Comparison of ENCODE assay signal across 26 mouse cellular contexts in the genomic region with DNA sequence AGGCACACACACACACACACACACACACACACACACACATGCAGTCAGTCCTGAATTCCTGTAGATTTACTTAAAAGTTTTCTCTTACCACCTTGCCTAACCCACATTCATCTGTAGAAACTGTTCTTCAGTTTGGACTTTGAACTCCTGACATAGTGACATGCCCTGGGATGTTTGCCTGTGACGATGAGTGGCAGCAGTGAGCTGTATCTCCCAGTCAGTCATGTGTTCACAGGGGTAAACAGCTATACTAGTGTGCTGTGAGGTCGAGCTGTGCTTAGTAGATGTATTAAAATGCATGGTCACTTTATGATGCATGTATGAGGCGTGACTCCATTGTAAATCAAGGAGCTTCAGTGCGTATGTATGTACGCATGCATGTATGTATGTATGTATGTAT.
DNase-seq lines count a peak whose midpoint lies in the region; ATAC-seq and TF ChIP-seq lines count a peak whose summit lies in the region.
"Had no signal": no experiment of that assay in that cellular context is flagged by ENCODE, and none has a peak within 500 bp of the region (broad histone marks: within the 10 kb centered on the region; RNA-seq: fewer than 3 reads in every experiment).

No protein-coding gene starts in this region.

- no peak overlapping the region for H3K27ac ChIP-seq in kidney, embryonic 14.5 days (ENCODE audit: low read depth, low read length)
- H3K27ac ChIP-seq in liver, postnatal 0 days (ENCODE audit: low read depth): no peak overlapping the region
- H3K27ac ChIP-seq in liver, embryonic 11.5 days (ENCODE audit: low read depth, low read length): no peak overlapping the region
- H3K27ac ChIP-seq in stomach, postnatal 0 days (replicated peaks): no peak overlapping the region
- H3K27ac ChIP-seq: forebrain, embryonic 10.5 days; forebrain, embryonic 13.5 days; heart, adult 2 months; heart, embryonic 10.5 days; heart, embryonic 13.5 days; hindbrain, embryonic 12.5 days had no signal

- 86% methylated on average over 5 of the region's 5 CpGs for WGBS in kidney, embryonic 14.5 days
- WGBS in liver, postnatal 0 days (ENCODE audit: insufficient replicate concordance): 80% methylated on average over 5 of the region's 5 CpGs
- WGBS in liver, embryonic 11.5 days: 88% methylated on average over 5 of the region's 5 CpGs
- 83% methylated on average over 5 of the region's 5 CpGs for WGBS in stomach, postnatal 0 days

- no peak overlapping the region for H3K9ac ChIP-seq in kidney, embryonic 14.5 days (ENCODE audit: low read depth, low read length)
- no peak overlapping the region for H3K9ac ChIP-seq in liver, postnatal 0 days (replicated peaks)
- no peak overlapping the region for H3K9ac ChIP-seq in liver, embryonic 11.5 days (ENCODE audit: low read depth, low read length)
- no peak overlapping the region for H3K9ac ChIP-seq in stomach, postnatal 0 days (ENCODE audit: low read length)
- H3K9ac ChIP-seq: forebrain, embryonic 13.5 days; heart, embryonic 13.5 days; hindbrain, embryonic 12.5 days had no signal

- DNase-seq in kidney, adult 9 months: peak; percentile 5
- no peak for DNase-seq in liver, postnatal 0 days
- no peak for DNase-seq in liver, embryonic 11.5 days (ENCODE audit: low spot score)
- no peak for DNase-seq in stomach, postnatal 0 days (ENCODE audit: low spot score)
- DNase-seq in right cerebral cortex, postnatal 14 days: no peak
- no peak for DNase-seq in thymus, postnatal 4 days
- DNase-seq: adrenal gland, postnatal 10 days; adrenal gland, postnatal 36 days; B cell, adult 2 months; cerebellum, adult 18-20 months; cerebellum, adult 9-10 months; cerebellum, postnatal 14 days; gastrocnemius, postnatal 10 days; gastrocnemius, postnatal 36 days; heart, adult 2 months; heart, postnatal 14 days had no signal

- H3K27me3 ChIP-seq in kidney, embryonic 14.5 days (ENCODE audit: control insufficient read depth, insufficient read depth, low read length): no peaks in the 10 kb centered on the region
- no peaks in the 10 kb centered on the region for H3K27me3 ChIP-seq in liver, postnatal 0 days (ENCODE audit: insufficient read depth, low read length)
- no peaks in the 10 kb centered on the region for H3K27me3 ChIP-seq in liver, embryonic 11.5 days (replicated peaks; ENCODE audit: control insufficient read depth, insufficient read depth, low read length)
- no peaks in the 10 kb centered on the region for H3K27me3 ChIP-seq in stomach, postnatal 0 days (ENCODE audit: control insufficient read depth, insufficient read depth, low read length)
- H3K27me3 ChIP-seq: CH12.LX; forebrain, embryonic 13.5 days; heart, embryonic 13.5 days; hindbrain, embryonic 12.5 days; Patski had no signal

- no peaks in the 10 kb centered on the region for H3K4me1 ChIP-seq in kidney, embryonic 14.5 days (ENCODE audit: control insufficient read depth, insufficient read depth, low read length)
- H3K4me1 ChIP-seq in liver, postnatal 0 days (ENCODE audit: insufficient read depth): no peaks in the 10 kb centered on the region
- H3K4me1 ChIP-seq in liver, embryonic 11.5 days (replicated peaks; ENCODE audit: control insufficient read depth, insufficient read depth, low read length): no peaks in the 10 kb centered on the region
- H3K4me1 ChIP-seq in stomach, postnatal 0 days (replicated peaks; ENCODE audit: control insufficient read depth, insufficient read depth): no peaks in the 10 kb centered on the region
- H3K4me1 ChIP-seq: forebrain, embryonic 10.5 days; forebrain, embryonic 13.5 days; heart, embryonic 10.5 days; heart, embryonic 13.5 days; hindbrain, embryonic 12.5 days had no signal

- H3K36me3 ChIP-seq in kidney, embryonic 14.5 days (ENCODE audit: control insufficient read depth, insufficient read depth, low read length): no peaks in the 10 kb centered on the region
- H3K36me3 ChIP-seq in liver, postnatal 0 days (replicated peaks; ENCODE audit: insufficient read depth, low read length): no peaks in the 10 kb centered on the region
- H3K36me3 ChIP-seq in liver, embryonic 11.5 days (ENCODE audit: control insufficient read depth, insufficient read depth, low read length): no peaks in the 10 kb centered on the region
- H3K36me3 ChIP-seq in stomach, postnatal 0 days (ENCODE audit: control insufficient read depth, insufficient read depth, low read length): no peaks in the 10 kb centered on the region
- H3K36me3 ChIP-seq: forebrain, embryonic 10.5 days; G1E; heart, embryonic 10.5 days; heart, embryonic 13.5 days; hindbrain, embryonic 12.5 days had no signal

- TF ChIP-seq CTCF in liver, postnatal 0 days (IDR thresholded peaks at IDR 0.05; ENCODE audit: low read depth): peak; percentile 30
- no peak for TF ChIP-seq CTCF in stomach, postnatal 0 days (IDR thresholded peaks at IDR 0.05; ENCODE audit: low read depth)

- no peak for TF ChIP-seq EP300 in liver, postnatal 0 days (IDR thresholded peaks at IDR 0.05; ENCODE audit: low read depth)
- no peak for TF ChIP-seq EP300 in stomach, postnatal 0 days (optimal IDR thresholded peaks at IDR 0.05)

- H3K9me3 ChIP-seq in kidney, embryonic 14.5 days (ENCODE audit: control insufficient read depth, low read length): no peaks in the 10 kb centered on the region
- no peaks in the 10 kb centered on the region for H3K9me3 ChIP-seq in liver, postnatal 0 days (ENCODE audit: low read length)
- H3K9me3 ChIP-seq in liver, embryonic 11.5 days (ENCODE audit: control insufficient read depth, low read length): no peaks in the 10 kb centered on the region
- no peaks in the 10 kb centered on the region for H3K9me3 ChIP-seq in stomach, postnatal 0 days (ENCODE audit: control insufficient read depth, low read length)
- H3K9me3 ChIP-seq: forebrain, embryonic 10.5 days; forebrain, embryonic 13.5 days; heart, embryonic 10.5 days; heart, embryonic 13.5 days; hindbrain, embryonic 12.5 days had no signal

- no peak for ATAC-seq in kidney, embryonic 14.5 days (ENCODE audit: low FRiP score, low TSS enrichment)
- ATAC-seq in liver, postnatal 0 days: peak; percentile 88
- no peak for ATAC-seq in liver, embryonic 11.5 days (replicated peaks; ENCODE audit: low FRiP score)
- ATAC-seq in stomach, postnatal 0 days (ENCODE audit: low FRiP score, low TSS enrichment): peak; percentile 65; the same call in 1 of the 2 replicates
- ATAC-seq: forebrain, embryonic 13.5 days; forebrain, embryonic 16.5 days; Patski had no signal

- H3K4me3 ChIP-seq in kidney, embryonic 14.5 days (ENCODE audit: low read length): no peak overlapping the region
- H3K4me3 ChIP-seq in liver, postnatal 0 days (ENCODE audit: low read depth, low read length): no peak overlapping the region
- no peak overlapping the region for H3K4me3 ChIP-seq in liver, embryonic 11.5 days (ENCODE audit: low read depth, low read length)
- H3K4me3 ChIP-seq in stomach, postnatal 0 days (ENCODE audit: low read depth, low read length): no peak overlapping the region
- H3K4me3 ChIP-seq: forebrain, embryonic 10.5 days; forebrain, embryonic 13.5 days; heart, adult 2 months; heart, embryonic 10.5 days; heart, embryonic 13.5 days; hindbrain, embryonic 12.5 days had no signal

- H3K4me2 ChIP-seq in kidney, embryonic 14.5 days (replicated peaks; ENCODE audit: low read depth, low read length): no peak overlapping the region
- H3K4me2 ChIP-seq in liver, postnatal 0 days (ENCODE audit: low read depth, low read length): no peak overlapping the region
- no peak overlapping the region for H3K4me2 ChIP-seq in liver, embryonic 11.5 days
- no peak overlapping the region for H3K4me2 ChIP-seq in stomach, postnatal 0 days (replicated peaks; ENCODE audit: low read depth)
- H3K4me2 ChIP-seq: forebrain, embryonic 13.5 days; heart, embryonic 13.5 days; hindbrain, embryonic 12.5 days had no signal

Comparison
In these comparisons a context has a peak if more than half of its experiments do, and no peak if none do; other contexts are left out.
1. ATAC-seq: peak in liver, postnatal 0 days (single experiment) and stomach, postnatal 0 days (single experiment); none in kidney, embryonic 14.5 days (single experiment) and liver, embryonic 11.5 days (single experiment).